Mouse (Mus musculus) small intestine, adult 2 months (tissue): Measurements from ENCODE around the gene Hemgn. TPM values are rescaled to one million over a fixed set of nuclear protein-coding genes. Genes with fewer than 3 reads are reported as not detected.

Experiments used
- H3K27ac ChIP-seq: fragments of 200-500 bp; 2 replicates; pipeline ENCODE4 v1.5.1; 2012; ENCODE audit warnings: low read depth, low read length, control low read depth, inconsistent platforms; ENCODE audit not compliant: insufficient read depth
- H3K27me3 ChIP-seq: fragments of 200-500 bp; 2 replicates; pipeline ENCODE4 v1.6.1; 2012; ENCODE audit warnings: mild to moderate bottlenecking, moderate library complexity, low read length, inconsistent platforms; ENCODE audit not compliant: control insufficient read depth, insufficient read depth
- H3K36me3 ChIP-seq: fragments of 200-500 bp; 2 replicates; pipeline ENCODE4 v1.6.1; 2012; ENCODE audit warnings: mild to moderate bottlenecking, low read length, control low read depth, inconsistent platforms; ENCODE audit not compliant: control insufficient read depth, insufficient read depth
- H3K4me1 ChIP-seq: fragments of 200-500 bp; 2 replicates; pipeline ENCODE4 v1.6.1; 2012; ENCODE audit warnings: low read length, inconsistent platforms, mixed read lengths; ENCODE audit not compliant: control insufficient read depth, insufficient read depth, insufficient read length
- H3K4me3 ChIP-seq: fragments of 200-500 bp; 2 replicates; pipeline ENCODE4 v1.5.1; 2012; ENCODE audit warnings: low read depth, mild to moderate bottlenecking, control low read depth, inconsistent platforms, low read length, moderate library complexity
- CTCF ChIP-seq: fragments of 200-500 bp; IDR thresholded peaks from 2 replicates; pipeline ENCODE4 v1.5.1; 2012; ENCODE audit warnings: low read depth, mild to moderate bottlenecking, control low read depth, inconsistent platforms, low read length, moderate library complexity, mixed read lengths; ENCODE audit not compliant: insufficient replicate concordance, insufficient read length; ENCODE audit errors: extremely low read depth
- POLR2A ChIP-seq: fragments of 200-500 bp; IDR thresholded peaks from 2 replicates; pipeline ENCODE4 v1.6.1; 2012; ENCODE audit warnings: low read depth, mild to moderate bottlenecking, control low read depth, inconsistent platforms, low read length, moderate library complexity
- WGBS: fragments of 180-500 bp; shearing (Covaris S2); methylation state at CpG from one replicate; pipeline ENCODE4 v1.1.7; 2018; 5-methylcytosine and 5-hydroxymethylcytosine counted together
- polyA plus RNA-seq: library from polyadenylated mRNA; depleted of rRNA; stranded (reverse); fragments of >200 nt; gene quantifications from 2 replicates; pipeline ENCODE4 v1.2.3, GENCODE M21; 2012

Gene Hemgn
- polyA plus RNA-seq, 1 experiment: not detected

DNA sequence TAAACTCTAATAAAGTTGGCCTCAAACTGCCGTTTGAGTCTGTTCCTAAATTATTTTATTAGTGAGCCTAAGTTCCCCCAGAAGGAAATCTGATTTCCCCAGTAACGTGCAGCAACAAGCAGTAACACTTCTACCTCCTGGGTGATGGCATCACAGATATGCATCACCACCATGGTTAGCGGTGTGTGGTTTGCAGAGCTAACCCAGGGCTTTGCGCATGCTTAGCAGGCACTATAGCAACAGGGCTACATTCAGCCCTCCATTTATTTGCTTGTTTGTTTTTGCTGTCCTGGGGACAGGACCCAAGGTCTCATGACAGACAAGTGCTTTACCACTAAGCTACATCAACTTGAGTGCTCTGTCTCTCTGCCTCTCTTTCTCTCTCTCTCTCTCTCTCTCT, 29.2 kb upstream of the Hemgn start:
- WGBS: 57% methylated on average over 4 of the region's 4 CpGs
- no peak overlapping the region for H3K4me3 ChIP-seq
- H3K36me3 ChIP-seq: no peaks in the 10 kb centered on the region
- no peaks in the 10 kb centered on the region for H3K4me1 ChIP-seq
- no peak overlapping the region for H3K27ac ChIP-seq
- no peak for TF ChIP-seq POLR2A
- TF ChIP-seq CTCF: no peak
- no peaks in the 10 kb centered on the region for H3K27me3 ChIP-seq

GRCm38 (mm10) chr4:46432339-46433036, 19.2 kb upstream of the Hemgn start:
- Histone ChIP-seq H3K4me3 (no peak overlapping the region), H3K27ac (no peak overlapping the region), H3K36me3 (no peaks in the 10 kb centered on the region), H3K27me3 (no peaks in the 10 kb centered on the region), H3K4me1 (no peaks in the 10 kb centered on the region)
- 60% methylated on average over 12 of the region's 12 CpGs for WGBS
- TF ChIP-seq CTCF: no peak

DNA sequence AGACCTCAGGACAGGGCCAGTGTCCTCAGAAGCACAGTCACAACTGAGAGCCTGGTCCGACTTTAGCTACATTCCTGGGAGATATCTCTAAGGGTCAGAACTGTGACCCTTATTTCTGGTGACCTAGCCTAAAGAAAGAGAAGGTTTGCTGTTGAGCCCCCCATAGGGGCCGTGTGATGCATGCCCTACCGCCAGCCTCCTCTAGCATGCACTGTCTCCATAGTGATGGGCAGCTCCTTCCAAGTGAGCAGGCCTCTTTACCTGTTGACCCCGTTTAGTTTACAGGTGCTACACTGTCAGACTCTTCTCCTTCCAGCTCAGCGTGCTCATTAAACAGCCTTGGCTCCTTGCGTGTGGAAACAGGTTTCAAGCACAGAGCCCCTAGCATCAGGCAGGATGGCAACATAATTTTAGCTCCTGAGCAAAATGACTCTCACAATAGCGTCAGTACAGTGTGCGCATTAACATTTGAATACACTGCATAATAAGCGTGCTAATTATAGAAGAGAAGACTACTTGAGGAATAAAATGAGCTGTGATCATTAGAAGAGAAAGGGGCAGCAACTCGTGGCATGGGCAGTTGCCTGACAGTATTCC, 15.7 kb upstream of the Hemgn start:
- Histone ChIP-seq H3K36me3 (no peaks in the 10 kb centered on the region), H3K27me3 (no peaks in the 10 kb centered on the region), H3K27ac (no peak overlapping the region), H3K4me1 (peaks cover 4% of the 10 kb centered on the region; the same call in 1 of the 2 replicates), H3K4me3 (no peak overlapping the region)
- no peak for TF ChIP-seq POLR2A
- no peak for TF ChIP-seq CTCF
- 75% methylated on average over 10 of the region's 10 CpGs for WGBS

- Histone ChIP-seq H3K27me3 (no peaks in the 10 kb centered on the region), H3K27ac (no peak overlapping the region), H3K4me3 (no peak overlapping the region), H3K36me3 (no peaks in the 10 kb centered on the region), H3K4me1 (peaks cover 4% of the 10 kb centered on the region; the same call in 1 of the 2 replicates)
- WGBS: 82% methylated on average over 8 of the region's 8 CpGs
- TF ChIP-seq POLR2A (no peak), CTCF (no peak)
Observed at GRCm38 (mm10) chr4:46422625-46423024, 9.3 kb upstream of the Hemgn start.

DNA sequence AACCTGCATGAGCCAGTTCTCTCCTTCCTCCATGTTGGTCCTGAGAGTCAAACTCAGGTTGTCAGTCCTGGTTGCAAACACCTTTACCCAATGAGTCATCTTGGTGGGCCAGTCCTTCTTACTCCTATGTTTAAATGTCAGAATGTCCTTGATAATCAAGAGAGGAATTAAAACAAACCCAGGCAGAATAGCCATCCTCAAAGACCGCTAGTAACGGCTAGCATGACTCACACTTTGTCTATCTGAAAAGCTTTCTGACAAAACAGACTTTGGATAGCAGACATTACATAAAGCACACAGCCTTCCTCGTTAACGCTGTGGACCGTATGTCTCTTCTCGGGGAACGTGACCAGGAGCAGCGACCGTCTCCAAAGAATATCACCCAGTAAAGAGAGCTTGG, 5.5 kb upstream of the Hemgn start:
- WGBS: 66% methylated on average over 9 of the region's 9 CpGs
- Histone ChIP-seq H3K4me1 (no peaks in the 10 kb centered on the region), H3K27me3 (no peaks in the 10 kb centered on the region)

GRCm38 (mm10) chr4:46417491-46417890, 4.2 kb upstream of the Hemgn start:
- Histone ChIP-seq H3K27ac (no peak overlapping the region), H3K4me3 (no peak overlapping the region), H3K4me1 (no peaks in the 10 kb centered on the region), H3K36me3 (no peaks in the 10 kb centered on the region), H3K27me3 (no peaks in the 10 kb centered on the region)
- WGBS: 62% methylated on average over 3 of the region's 3 CpGs
- TF ChIP-seq POLR2A (no peak), CTCF (no peak)

More for the DNA sequence above, 5.5 kb upstream of the Hemgn start:
- Histone ChIP-seq H3K4me3 (no peak overlapping the region), H3K27ac (no peak overlapping the region), H3K36me3 (no peaks in the 10 kb centered on the region)
- TF ChIP-seq POLR2A (no peak), CTCF (no peak)

- Histone ChIP-seq H3K27ac (no peak overlapping the region), H3K4me3 (no peak overlapping the region), H3K36me3 (no peaks in the 10 kb centered on the region), H3K27me3 (no peaks in the 10 kb centered on the region), H3K4me1 (no peaks in the 10 kb centered on the region)
- TF ChIP-seq POLR2A (no peak), CTCF (no peak)
- 24% methylated on average over 1 of the region's 1 CpGs for WGBS
Observed at GRCm38 (mm10) chr4:46412113-46412512, 1.2 kb downstream of the Hemgn start.
